Mouse (Mus musculus): ENCODE measurements around the gene Cdca7l.

Gene Cdca7l

DNA sequence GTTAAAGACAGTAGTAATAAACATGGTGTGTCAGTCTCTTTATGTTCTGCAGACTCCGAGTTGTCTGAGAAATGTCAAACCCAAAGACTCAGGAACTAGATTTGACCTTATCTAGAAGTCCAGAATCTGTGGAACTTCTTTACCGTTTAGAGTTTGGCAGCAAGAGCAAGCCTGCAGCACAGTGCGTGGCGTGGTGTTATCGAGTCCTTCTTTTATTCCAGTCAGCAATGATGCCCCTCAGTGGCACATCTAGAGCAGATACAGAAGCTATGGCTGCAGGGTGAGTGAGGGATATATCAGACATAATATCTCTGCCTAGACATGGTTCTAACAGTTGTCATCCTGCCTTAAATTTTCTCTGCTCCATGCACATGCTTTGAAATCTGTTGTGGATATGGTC is 58.6 kb downstream of the Cdca7l start:
- 93% methylated on average over 5 of the region's 5 CpGs for WGBS

DNA sequence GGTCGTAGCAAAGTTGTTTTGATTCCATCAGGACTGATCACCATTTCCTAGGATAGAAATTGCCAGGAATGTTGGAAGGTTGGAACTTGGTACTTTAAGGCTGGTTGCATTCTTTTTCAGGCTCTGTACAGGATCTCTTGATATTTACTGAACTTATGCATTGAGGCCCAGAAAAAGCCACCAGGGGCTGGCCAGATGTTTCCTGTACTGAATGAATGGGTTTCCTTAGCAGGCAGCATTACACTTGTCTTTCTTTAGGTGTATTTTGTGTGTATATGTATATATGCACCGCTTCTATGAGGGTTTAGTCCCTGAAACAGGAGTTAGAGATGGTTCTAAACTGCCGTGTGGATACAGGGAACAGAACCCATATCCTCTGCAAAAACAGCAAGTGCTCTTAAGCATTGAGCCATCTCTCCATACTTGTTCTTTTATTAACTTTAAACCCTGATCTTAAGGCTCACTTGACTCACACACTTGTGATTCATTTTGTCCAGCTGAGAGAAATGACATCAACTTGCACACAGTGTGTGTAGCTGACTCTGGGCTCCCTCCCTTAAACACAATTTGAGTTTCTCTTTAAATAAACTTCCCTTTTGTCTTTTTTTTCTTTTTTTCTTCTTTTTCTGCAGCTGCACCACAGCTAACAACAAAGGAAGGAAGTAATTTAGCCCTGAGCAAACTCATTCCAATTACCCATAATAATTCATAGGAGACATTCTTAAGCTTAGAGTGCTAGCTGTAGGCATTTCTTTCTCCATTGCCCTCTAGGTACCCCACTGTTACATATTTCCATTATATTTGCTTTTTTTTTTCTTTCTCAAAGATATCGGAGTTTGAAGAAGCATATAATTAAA is 63.8 kb downstream of the Cdca7l start:
- WGBS, result 79% methylated on average over 4 of the region's 4 CpGs

DNA sequence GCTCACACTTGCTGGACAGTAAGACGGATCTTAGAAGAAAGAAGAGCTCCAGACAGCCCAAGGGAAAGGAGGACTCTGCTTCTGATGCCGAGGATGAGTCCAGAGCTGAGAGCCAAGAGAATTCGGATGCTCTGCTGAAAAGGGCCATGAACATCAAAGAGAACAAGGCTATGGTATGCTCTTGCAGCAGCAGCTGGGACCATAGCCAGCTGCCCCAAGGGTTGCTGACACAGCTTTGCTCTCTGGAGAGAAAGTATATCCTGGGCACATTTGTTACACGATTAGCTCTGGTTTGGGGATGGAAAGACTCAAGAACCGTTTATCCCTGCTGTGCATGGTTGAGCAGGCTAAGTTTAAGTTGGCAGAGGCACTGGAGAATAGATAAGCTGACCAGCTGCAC is 68.2 kb downstream of the Cdca7l start:
- 81% methylated on average over 5 of the region's 5 CpGs for WGBS

DNA sequence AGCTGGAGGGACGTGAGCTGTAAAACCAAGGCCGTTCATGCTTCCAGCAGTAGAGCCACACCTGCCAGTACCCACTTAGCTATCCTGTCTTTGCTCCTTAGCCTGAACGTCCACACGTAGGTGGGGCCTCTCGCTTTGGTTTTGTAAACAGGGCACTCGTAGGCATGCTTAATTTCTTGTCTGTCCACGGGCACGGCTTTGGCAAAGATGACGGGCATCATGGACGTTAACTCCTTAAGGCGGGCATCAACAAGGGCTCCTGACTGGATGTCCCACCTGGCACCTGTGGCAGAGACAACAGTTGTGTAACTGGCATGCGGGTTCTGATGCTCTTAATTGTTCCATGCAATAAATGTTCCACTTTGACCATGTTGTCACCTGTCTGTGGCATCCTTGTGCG is 74.3 kb downstream of the Cdca7l start:
- WGBS, result 95% methylated on average over 13 of the region's 13 CpGs

DNA sequence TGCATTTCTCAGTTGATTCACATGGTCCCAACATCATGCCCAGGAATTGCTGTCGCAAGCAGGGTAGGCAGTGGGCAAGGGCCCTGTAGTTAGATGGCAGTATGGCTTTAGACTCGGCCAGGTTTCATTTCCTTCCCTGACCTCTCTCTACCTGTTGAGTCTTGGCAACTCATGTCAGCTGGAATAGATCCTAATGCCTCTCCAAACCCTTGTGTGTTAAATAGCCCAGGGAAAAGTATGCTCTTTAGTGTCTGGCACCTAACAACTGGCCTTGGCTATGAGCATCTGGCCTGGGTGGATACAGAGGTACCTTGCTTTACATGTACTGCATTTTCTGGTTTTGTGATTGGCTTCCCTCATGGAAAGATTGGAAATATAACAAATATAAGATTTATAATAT is 80.5 kb downstream of the Cdca7l start:
- WGBS, result 94% methylated on average over 2 of the region's 2 CpGs

DNA sequence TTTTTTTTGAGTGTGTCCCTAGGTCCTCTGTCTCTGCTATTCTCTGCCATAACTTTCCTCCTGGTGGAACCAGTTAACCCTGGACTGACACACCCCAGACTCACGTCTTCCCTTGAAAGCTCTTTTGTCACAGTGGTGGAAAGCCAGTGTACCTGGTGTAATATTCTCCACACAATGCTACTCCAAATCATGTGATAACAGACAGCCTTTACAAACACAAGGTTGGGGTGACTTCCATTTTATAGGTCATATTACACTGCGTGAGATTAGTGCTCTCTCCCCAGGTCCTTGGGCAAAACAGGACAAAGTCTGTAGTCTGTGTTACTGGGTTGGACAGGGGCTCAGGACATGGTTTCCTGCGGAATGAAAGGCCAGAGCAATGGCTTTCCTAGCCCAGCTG is 83.3 kb downstream of the Cdca7l start:
- WGBS, result 87% methylated on average over 3 of the region's 3 CpGs

DNA sequence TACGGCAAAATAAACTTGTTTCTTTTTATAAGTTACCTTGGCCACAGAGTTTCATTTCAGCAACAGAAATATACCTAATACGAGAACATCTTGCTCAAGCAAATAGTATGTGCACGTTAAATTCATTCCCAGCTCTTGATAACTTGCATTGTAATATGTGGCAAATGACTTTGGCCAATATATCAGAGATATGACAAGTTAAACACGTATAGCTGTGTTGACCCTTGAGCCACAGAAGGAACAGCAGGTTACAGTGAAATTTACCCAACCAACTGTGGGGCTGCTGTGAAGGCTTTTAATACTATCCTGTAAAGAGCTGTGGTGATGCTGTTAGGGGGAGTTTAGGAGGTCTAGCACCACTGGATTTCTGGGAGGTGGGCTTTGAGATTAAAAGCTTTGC is 96.7 kb downstream of the Cdca7l start:
- 90% methylated on average over 1 of the region's 4 CpGs for WGBS

DNA sequence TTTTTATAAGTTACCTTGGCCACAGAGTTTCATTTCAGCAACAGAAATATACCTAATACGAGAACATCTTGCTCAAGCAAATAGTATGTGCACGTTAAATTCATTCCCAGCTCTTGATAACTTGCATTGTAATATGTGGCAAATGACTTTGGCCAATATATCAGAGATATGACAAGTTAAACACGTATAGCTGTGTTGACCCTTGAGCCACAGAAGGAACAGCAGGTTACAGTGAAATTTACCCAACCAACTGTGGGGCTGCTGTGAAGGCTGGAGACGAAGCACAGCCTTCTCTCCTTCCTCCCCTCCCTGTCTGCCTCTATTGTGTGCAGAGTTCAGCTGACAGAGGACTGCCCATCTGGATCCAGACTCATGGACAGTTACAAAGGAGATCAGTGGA is 97.3 kb downstream of the Cdca7l start:
- 81% methylated on average over 2 of the region's 4 CpGs for WGBS

DNA sequence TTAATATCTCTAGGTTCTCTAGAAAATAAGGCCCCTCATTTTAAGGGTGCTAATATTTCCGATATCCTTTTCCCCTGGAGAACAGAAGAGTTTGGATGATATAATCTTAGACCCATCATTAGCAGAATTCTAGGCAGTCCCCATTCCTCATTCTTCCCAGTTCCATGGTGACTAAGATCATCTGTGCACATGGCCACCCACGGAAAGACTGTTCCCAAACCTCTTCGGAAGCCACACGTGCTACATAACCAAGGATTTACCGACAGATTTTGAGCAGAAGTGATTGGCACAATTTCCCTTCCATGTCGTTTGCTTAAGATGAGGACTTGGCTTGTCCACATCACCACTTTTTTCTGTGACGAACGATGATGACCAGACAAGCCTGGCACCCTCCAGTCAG is 99.6 kb downstream of the Cdca7l start:
- WGBS, result 54% methylated on average over 8 of the region's 8 CpGs

DNA sequence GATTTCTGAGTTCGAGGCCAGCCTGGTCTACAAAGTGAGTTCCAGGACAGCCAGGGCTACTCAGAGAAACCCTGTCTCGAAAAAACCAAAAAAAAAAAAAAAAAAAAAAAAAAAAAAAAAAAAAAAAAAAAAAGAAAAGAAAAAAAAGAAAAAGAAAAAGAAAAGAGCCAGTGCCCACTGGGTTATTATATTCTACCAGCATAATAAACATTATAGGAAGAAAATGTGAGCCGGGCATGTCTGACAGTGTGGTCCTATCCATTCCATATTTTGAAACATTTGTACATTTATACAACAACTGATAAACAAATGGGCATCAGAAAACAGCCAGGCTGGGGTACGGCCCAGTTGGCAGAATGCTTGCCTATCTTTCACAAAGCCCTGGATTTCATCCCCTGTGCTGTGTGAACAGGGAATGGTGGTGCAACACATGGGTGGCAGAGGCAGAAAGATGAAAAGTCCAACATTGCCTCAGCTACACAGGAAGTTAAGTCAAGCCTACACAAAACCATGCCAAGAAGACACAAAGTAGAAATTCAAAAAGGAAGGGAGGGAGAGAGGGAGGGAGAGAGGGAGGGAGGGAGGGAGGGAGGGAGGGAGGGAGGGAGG is 101.2 kb downstream of the Cdca7l start:
- WGBS, result 76% methylated on average over 4 of the region's 4 CpGs

DNA sequence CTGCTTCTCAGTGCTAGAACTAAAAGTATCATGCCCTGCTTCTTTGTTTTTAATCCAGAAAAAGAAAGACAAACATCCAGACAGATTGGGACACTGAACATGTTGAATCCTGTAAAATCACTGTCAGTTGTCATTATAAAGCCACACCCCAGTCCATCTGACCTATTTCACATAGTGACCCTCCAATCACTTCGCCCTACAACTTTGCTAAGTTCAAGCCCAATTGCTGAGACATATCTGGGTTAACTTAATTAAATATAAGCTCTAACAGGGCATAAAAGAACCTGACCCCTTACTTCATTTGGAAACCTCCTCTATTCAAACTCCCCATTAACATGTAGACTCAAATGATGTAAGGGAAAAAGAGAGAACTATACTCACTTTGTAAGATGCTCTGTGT is 107.3 kb downstream of the Cdca7l start:
- WGBS, result 90% methylated on average over 1 of the region's 1 CpGs

DNA sequence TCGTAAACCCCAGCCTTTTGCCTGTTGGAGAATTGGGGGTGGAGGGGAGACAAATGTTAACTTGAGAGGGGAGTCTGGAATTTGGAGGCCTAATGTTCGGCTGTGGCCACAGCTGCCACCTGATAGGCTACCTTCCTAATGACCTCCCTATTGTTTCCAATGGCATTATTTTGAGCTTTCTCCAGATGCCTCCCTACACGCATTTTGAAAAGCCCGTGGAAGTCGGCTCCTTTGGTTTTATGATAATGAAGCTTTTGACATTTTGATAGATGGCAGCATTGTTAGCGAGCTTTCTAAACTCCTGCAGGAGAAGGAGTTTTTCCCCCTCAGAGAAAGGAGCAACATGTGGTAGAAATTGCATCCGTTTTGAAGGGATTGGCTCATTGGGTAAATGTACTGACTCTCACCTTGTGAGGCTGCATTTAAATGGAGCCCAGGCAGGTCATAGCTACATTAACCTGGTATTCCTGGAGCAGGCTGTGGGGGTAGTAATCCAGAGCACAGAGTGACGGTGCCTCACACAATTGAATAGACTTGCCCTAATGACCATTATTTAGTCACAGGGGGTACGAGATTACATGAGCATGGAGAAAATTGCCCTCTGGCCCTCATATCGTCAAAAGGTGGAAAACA is 110.6 kb downstream of the Cdca7l start:
- 57% methylated on average over 10 of the region's 10 CpGs for WGBS

DNA sequence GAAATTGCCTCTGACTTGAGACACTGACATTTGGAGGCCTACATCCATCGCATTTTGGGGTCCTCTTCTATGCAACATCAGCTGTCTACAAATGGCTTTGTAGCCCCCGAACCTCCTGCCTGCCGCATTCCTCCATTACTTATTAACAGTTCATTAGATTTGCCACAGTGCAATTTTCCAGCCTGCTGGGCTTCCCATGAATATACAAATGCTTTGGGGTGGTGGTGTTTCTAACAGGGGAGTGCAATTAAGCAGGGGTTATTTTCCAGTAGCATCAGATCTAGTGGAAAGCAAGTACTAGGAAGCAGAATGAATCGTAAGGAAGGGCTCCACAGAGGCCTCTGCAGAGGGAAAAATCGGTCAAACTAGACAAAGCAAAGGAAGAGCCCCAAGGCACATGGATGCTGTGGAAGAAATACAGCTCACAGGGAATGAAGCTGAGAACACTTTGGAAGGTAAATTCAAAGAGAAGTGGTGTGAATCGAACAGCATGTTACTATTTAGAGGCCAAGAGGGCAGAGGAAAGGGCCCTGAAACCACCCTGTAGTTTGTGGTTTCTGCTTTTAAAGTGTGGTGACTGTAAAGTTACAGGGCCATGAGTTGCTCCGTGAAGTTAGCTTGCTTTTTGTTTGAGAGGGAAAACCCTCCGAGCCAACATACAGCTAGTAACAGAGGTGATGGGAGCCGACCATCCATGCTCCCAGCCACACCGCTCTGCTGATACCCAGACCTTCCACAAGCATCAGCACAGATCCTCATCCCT is 111.9 kb downstream of the Cdca7l start:
- WGBS, result 65% methylated on average over 10 of the region's 10 CpGs
